Mouse (Mus musculus) testis, adult 2 months (tissue): ENCODE data around the gene AC161166.1. TPM values are rescaled to one million over a fixed set of nuclear protein-coding genes. Genes with fewer than 3 reads are reported as not detected.

Source experiments
- H3K27ac ChIP-seq: fragments of 200-500 bp; 2 replicates; pipeline ENCODE4 v1.5.1; 2012; ENCODE audit warnings: low read depth, low read length; ENCODE audit not compliant: control insufficient read depth, insufficient read depth
- H3K27me3 ChIP-seq: fragments of 200-500 bp; 2 replicates; pipeline ENCODE4 v1.6.1; 2012; ENCODE audit warnings: mild to moderate bottlenecking, low read length, moderate library complexity; ENCODE audit not compliant: control insufficient read depth, insufficient read depth
- H3K36me3 ChIP-seq: fragments of 200-500 bp; 2 replicates; pipeline ENCODE4 v1.6.1; 2012; ENCODE audit warnings: mild to moderate bottlenecking, low read length; ENCODE audit not compliant: control insufficient read depth, insufficient read depth
- H3K4me1 ChIP-seq: fragments of 200-500 bp; 2 replicates; pipeline ENCODE4 v1.6.1; 2012; ENCODE audit warnings: low read length; ENCODE audit not compliant: control insufficient read depth, insufficient read depth
- H3K4me3 ChIP-seq: fragments of 200-500 bp; 2 replicates; pipeline ENCODE4 v1.5.1; 2012; ENCODE audit warnings: low read depth, mild to moderate bottlenecking, low read length, moderate library complexity, mixed read lengths; ENCODE audit not compliant: control insufficient read depth
- CTCF ChIP-seq: fragments of 200-500 bp; IDR thresholded peaks from 2 replicates; pipeline ENCODE4 v1.5.1; 2012; ENCODE audit warnings: low read depth, mild to moderate bottlenecking, inconsistent platforms, low read length, moderate library complexity; ENCODE audit not compliant: control insufficient read depth, insufficient read depth, insufficient replicate concordance
- POLR2A ChIP-seq: fragments of 200-500 bp; IDR thresholded peaks from 2 replicates; pipeline ENCODE4 v1.6.1; 2012; ENCODE audit warnings: low read depth, mild to moderate bottlenecking, inconsistent platforms, low read length, moderate library complexity; ENCODE audit not compliant: control insufficient read depth
- polyA plus RNA-seq: library from polyadenylated mRNA; depleted of rRNA; stranded (reverse); fragments of >200 nt; gene quantifications from 2 replicates; pipeline ENCODE4 v1.2.3, GENCODE M21; 2012

The AC161166.1 gene
- polyA plus RNA-seq, 1 experiment, result 144 TPM

DNA sequence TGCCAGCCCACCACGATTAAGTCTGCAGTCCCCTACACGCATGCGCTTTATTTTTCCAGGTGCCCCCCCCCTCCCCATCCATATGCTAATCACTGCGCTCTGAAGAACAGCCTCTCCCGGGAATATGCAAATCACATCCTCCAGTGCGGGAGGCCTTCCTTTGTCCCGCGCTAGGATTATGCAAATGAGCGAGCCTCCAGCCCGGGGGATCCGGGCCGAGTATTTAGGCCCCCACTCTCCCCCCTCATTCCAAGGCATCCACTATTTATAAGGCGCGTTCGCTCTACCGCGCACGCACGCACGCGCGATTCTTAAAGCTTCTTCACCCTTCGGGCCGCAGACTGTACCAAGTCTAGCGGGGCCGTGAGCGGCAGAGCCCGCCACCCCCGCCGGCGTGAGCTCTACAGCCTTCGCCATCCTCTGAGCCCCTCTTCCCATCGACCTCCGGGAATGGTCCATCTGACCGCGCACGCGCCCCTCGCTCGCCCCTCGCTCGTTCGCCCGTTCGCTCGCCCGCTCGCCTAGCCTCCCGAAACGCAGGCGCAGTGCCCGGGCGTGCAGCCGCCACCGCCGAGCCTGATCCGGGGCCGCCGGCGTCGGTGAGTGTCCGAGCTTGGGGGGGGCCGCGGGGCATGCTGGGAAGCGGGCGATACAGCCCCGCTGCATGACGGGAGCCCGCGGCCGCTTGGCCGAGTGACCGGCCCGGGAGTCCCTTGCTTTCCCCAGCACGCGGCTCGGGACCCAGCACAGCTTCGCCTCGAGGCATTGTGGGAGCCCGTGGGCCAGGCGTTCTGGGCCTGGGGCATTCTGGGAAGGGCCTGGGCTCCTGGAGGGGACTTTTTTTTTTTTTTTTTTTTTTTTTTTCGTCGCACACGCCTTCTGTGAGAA lies 5.2 kb downstream of the AC161166.1 start, which contains the start of gene Zfp428:
Zfp428 (plus strand) TSS at position 169 of the 888 bp plus-strand sequence.
- no peaks in the 10 kb centered on the region for H3K27me3 ChIP-seq
- TF ChIP-seq CTCF, result no peak
- 0 out of 2 replicates have a peak, but pooled peaks have one; percentile 61 for TF ChIP-seq POLR2A
- H3K4me1 ChIP-seq, result peaks cover 17% of the 10 kb centered on the region

GRCm38 (mm10) chr7:24506476-24506837 lies 5.8 kb downstream of the AC161166.1 start:
- Histone ChIP-seq H3K4me3 (peak overlapping the region; percentile 94), H3K27ac (peak overlapping the region; percentile 85), H3K36me3 (no peaks in the 10 kb centered on the region), H3K27me3 (no peaks in the 10 kb centered on the region), H3K4me1 (peaks cover 18% of the 10 kb centered on the region)
- no peak for TF ChIP-seq CTCF
- no peak for TF ChIP-seq POLR2A

More for the DNA sequence above, 5.2 kb downstream of the AC161166.1 start, which contains the start of gene Zfp428:
- Histone ChIP-seq H3K4me3 (peak within 1 kb of the TSS; percentile 94), H3K27ac (peak within 1 kb of the TSS; percentile 85), H3K36me3 (no peaks in the 10 kb centered on the region)

DNA sequence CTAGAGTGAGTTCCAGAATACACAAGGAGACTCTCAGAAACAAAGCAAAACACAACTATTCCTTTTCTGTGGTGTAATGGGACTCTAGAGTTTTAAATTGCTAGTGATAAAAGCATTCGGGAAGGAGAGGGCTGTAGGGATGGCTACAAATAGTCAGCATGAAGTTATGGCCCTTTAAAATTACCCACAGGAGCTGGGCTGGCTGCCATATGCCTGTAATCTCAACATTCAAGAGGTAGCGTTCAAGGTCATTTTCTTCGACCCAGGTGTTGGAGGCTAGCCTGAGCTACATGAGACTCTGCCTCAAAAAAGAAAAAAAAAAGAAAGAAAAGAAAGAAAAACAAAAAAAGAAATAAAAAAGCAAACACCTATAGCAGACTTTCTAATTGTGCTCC lies 6.2 kb downstream of the AC161166.1 start:
- Histone ChIP-seq H3K27me3 (no peaks in the 10 kb centered on the region), H3K27ac (no peak overlapping the region; the same call in 1 of the 2 replicates), H3K4me3 (no peak overlapping the region), H3K4me1 (peaks cover 19% of the 10 kb centered on the region), H3K36me3 (no peaks in the 10 kb centered on the region)
- no peak for TF ChIP-seq CTCF
- no peak for TF ChIP-seq POLR2A

- TF ChIP-seq CTCF (no peak), POLR2A (no peak)
- no peaks in the 10 kb centered on the region for H3K36me3 ChIP-seq
- H3K27ac ChIP-seq, result no peak overlapping the region
- no peak overlapping the region for H3K4me3 ChIP-seq
- peaks cover 19% of the 10 kb centered on the region for H3K4me1 ChIP-seq
- no peaks in the 10 kb centered on the region for H3K27me3 ChIP-seq
Measured at GRCm38 (mm10) chr7:24505447-24506064, 6.7 kb downstream of the AC161166.1 start.

DNA sequence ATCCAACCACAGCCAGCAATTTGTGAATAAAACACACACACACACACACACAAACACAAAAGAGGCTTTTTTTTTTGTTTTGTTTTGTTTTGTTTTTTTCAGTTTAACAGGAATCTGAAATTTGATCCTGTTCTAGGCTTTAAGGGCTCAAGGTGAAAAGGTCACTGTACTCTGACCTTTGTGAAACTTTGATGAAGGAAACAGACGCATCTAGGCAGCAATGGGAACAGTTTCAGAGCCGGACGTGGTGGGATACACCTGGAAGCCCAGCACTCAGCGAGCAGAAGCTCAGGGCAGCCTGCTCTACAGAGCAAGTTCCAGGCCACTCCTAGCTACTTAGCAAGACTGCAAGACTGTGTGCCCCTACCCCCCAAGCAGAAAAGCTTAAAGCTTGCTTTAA lies 7.4 kb downstream of the AC161166.1 start:
- Histone ChIP-seq H3K27ac (no peak overlapping the region), H3K4me1 (peaks cover 25% of the 10 kb centered on the region)

DNA sequence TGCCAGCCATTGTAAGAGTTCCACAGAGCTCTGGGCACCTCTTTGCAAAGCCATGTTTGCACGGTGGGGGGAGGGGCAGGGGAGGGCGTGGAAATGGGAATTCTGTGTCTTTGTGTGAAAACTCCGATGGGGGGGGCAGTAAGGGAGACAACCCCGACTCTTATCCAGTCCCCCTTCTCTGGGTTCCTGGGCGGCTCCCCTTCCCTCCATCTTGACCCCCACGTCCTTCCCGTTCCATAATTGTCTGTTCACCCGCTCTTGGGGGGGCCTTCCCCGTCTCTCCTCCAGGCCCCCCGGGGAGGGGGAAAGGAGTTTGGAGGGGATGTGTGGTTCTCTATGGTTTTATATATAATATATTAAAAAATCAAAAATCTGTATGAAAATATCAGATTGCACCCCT lies 8.3 kb downstream of the AC161166.1 start:
- Histone ChIP-seq H3K27ac (no peak overlapping the region), H3K4me3 (no peak overlapping the region), H3K36me3 (no peaks in the 10 kb centered on the region), H3K27me3 (no peaks in the 10 kb centered on the region), H3K4me1 (peaks cover 29% of the 10 kb centered on the region)
- TF ChIP-seq POLR2A, result no peak
- TF ChIP-seq CTCF, result no peak

More for the DNA sequence above, 7.4 kb downstream of the AC161166.1 start:
- H3K36me3 ChIP-seq, result no peaks in the 10 kb centered on the region
- H3K4me3 ChIP-seq, result no peak overlapping the region
- no peak for TF ChIP-seq POLR2A
- no peak for TF ChIP-seq CTCF
- no peaks in the 10 kb centered on the region for H3K27me3 ChIP-seq

DNA sequence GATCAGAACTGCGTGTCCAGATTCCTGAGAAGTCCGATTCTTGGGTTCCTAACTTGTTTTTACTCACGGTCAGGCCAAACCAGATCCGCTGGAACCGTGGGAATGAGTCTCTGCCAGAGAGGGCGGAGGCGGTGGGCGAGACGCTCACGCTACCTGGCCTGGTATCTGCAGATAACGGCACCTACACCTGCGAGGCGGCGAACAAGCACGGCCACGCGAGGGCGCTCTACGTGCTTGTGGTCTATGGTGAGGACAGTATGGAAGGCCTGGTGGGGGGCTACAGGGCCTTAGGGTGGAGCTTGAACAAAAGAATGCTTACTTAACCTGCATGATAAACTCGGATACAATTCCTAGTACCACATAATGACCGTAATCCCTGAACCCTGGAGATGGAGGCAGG lies 10.8 kb downstream of the AC161166.1 start:
- TF ChIP-seq CTCF, result peak; percentile 67; the same call in 1 of the 2 replicates
- TF ChIP-seq POLR2A, result no peak
- H3K27me3 ChIP-seq, result no peaks in the 10 kb centered on the region

More for the DNA sequence above, 10.8 kb downstream of the AC161166.1 start:
- Histone ChIP-seq H3K27ac (no peak overlapping the region), H3K4me1 (peaks cover 22% of the 10 kb centered on the region), H3K36me3 (no peaks in the 10 kb centered on the region), H3K4me3 (no peak overlapping the region)
